Mouse (Mus musculus) CH12.LX (cell line): ENCODE data around the gene Rpl13a. TPM values are rescaled to one million over a fixed set of nuclear protein-coding genes. Genes with fewer than 3 reads are reported as not detected.
A peak's percentile ranks its signal among the peaks of the same experiment; 100 is the strongest.

Source experiments
- DNase-seq: peaks from one replicate; pipeline ENCODE4 v3.0.0-alpha.2; 2013; ENCODE audit errors: extremely low read depth
- H3K27ac ChIP-seq: 2 replicates; pipeline ENCODE4 v1.5.1; 2012; ENCODE audit warnings: low read depth, mild to moderate bottlenecking, control low read depth, moderate library complexity; ENCODE audit not compliant: insufficient read depth
- H3K27me3 ChIP-seq: replicated peaks from 2 replicates; pipeline ENCODE3; 2012; ENCODE audit warnings: inconsistent platforms
- H3K36me3 ChIP-seq, 2 experiments: replicated peaks in 1 of 2; 2 replicates each; pipeline versions ENCODE3 to v1.6.1; 2012; ENCODE audit warnings: inconsistent platforms in 1 of 2, low read length in 1 of 2, mild to moderate bottlenecking in 1 of 2, mixed read lengths in 1 of 2, moderate library complexity in 1 of 2; ENCODE audit not compliant: control insufficient read depth in 1 of 2, insufficient read depth in 1 of 2
- H3K4me1 ChIP-seq, 2 experiments: 2 replicates each; pipeline ENCODE4 v1.6.1; 2012; ENCODE audit warnings: inconsistent platforms in 1 of 2, moderate library complexity in 1 of 2; ENCODE audit not compliant: insufficient read depth in 2 of 2, control insufficient read depth in 1 of 2
- H3K4me2 ChIP-seq: 2 replicates; pipeline ENCODE4 v1.6.1; 2012; ENCODE audit warnings: low read depth, mild to moderate bottlenecking, control low read depth; ENCODE audit not compliant: poor library complexity, insufficient read depth, severe bottlenecking
- H3K4me3 ChIP-seq, 3 experiments: fragments of 150-350 bp in 1 of 3; sonication (generic) in 1 of 3; replicated peaks in 1 of 3; 2 replicates each; pipeline versions ENCODE3 to v1.5.1; 2011 to 2012; ENCODE audit warnings: low read depth in 2 of 3, low read length in 2 of 3, mild to moderate bottlenecking in 2 of 3, moderate library complexity in 2 of 3, control low read depth in 1 of 3, improper control_type of control experiment in 1 of 3, inconsistent platforms in 1 of 3, mixed read lengths in 1 of 3; ENCODE audit not compliant: poor library complexity in 1 of 3
- H3K79me2 ChIP-seq: replicated peaks from 2 replicates; pipeline ENCODE4 v1.6.1; 2012; ENCODE audit warnings: mild to moderate bottlenecking, moderate library complexity; ENCODE audit not compliant: control insufficient read depth, poor library complexity, insufficient read depth, severe bottlenecking; ENCODE audit errors: extremely low read depth
- H3K9ac ChIP-seq: 2 replicates; pipeline ENCODE4 v1.6.1; 2012; ENCODE audit warnings: low read depth, mild to moderate bottlenecking, control low read depth, moderate library complexity; ENCODE audit not compliant: insufficient read depth
- H3K9me3 ChIP-seq: replicated peaks from 2 replicates; pipeline ENCODE3; 2012; ENCODE audit warnings: low read length, inconsistent platforms, mixed read lengths
- BHLHE40 ChIP-seq: IDR thresholded peaks from 2 replicates; pipeline ENCODE4 v1.6.1; 2011; ENCODE audit warnings: mild to moderate bottlenecking, low read depth, low read length, improper control_type of control experiment
- CHD2 ChIP-seq: IDR thresholded peaks from 2 replicates; pipeline ENCODE4 v1.6.1; 2011; ENCODE audit warnings: low read length, improper control_type of control experiment
- ELF1 ChIP-seq: IDR thresholded peaks from 2 replicates; pipeline ENCODE4 v1.6.1; 2014; ENCODE audit warnings: low read depth, mild to moderate bottlenecking, inconsistent platforms, low read length, improper control_type of control experiment
- GABPA ChIP-seq: IDR thresholded peaks from 2 replicates; pipeline ENCODE4 v1.6.1; 2012; ENCODE audit warnings: low read depth, low read length, improper control_type of control experiment, inconsistent platforms; ENCODE audit not compliant: insufficient replicate concordance
- HCFC1 ChIP-seq: IDR thresholded peaks from 2 replicates; pipeline ENCODE4 v1.6.1; 2012; ENCODE audit warnings: low read depth, mild to moderate bottlenecking, inconsistent platforms, low read length, improper control_type of control experiment
- IRF4 ChIP-seq: IDR thresholded peaks from 2 replicates; pipeline ENCODE4 v1.6.1; 2014; ENCODE audit warnings: low read depth, mild to moderate bottlenecking, inconsistent platforms, low read length, improper control_type of control experiment
- JUN ChIP-seq: IDR thresholded peaks from 2 replicates; pipeline ENCODE4 v1.6.1; 2011; ENCODE audit warnings: low read depth, mild to moderate bottlenecking, low read length, improper control_type of control experiment, moderate library complexity; ENCODE audit not compliant: insufficient read depth
- JUND ChIP-seq: conservative IDR thresholded peaks from 2 replicates; pipeline ENCODE4 v1.6.1; 2011; ENCODE audit warnings: low read depth, low read length, improper control_type of control experiment
- MAZ ChIP-seq: IDR thresholded peaks from 2 replicates; pipeline ENCODE4 v1.6.1; 2012; ENCODE audit warnings: low read depth, mild to moderate bottlenecking, inconsistent platforms, low read length, improper control_type of control experiment, moderate library complexity
- MEF2A ChIP-seq: IDR thresholded peaks from 2 replicates; pipeline ENCODE4 v1.6.1; 2014; ENCODE audit warnings: low read depth, mild to moderate bottlenecking, inconsistent platforms, low read length, improper control_type of control experiment, borderline replicate concordance
- PAX5 ChIP-seq: IDR thresholded peaks from 2 replicates; pipeline ENCODE4 v1.6.1; 2012; ENCODE audit warnings: low read length, inconsistent platforms, mixed read lengths
- POLR2AphosphoS2 ChIP-seq: IDR thresholded peaks from 2 replicates; pipeline ENCODE4 v1.6.1; 2011; ENCODE audit warnings: low read depth, low read length, improper control_type of control experiment
- SIN3A ChIP-seq: IDR thresholded peaks from 2 replicates; pipeline ENCODE4 v1.6.1; 2012; ENCODE audit warnings: low read length, improper control_type of control experiment, inconsistent platforms
- TBP ChIP-seq: conservative IDR thresholded peaks from 2 replicates; pipeline ENCODE4 v1.6.1; 2011; ENCODE audit warnings: low read depth, low read length, improper control_type of control experiment
- TCF12 ChIP-seq: IDR thresholded peaks from 2 replicates; pipeline ENCODE4 v1.6.1; 2014; ENCODE audit warnings: low read depth, mild to moderate bottlenecking, inconsistent platforms, low read length, improper control_type of control experiment
- UBTF ChIP-seq: IDR thresholded peaks from 2 replicates; pipeline ENCODE4 v1.6.1; 2012; ENCODE audit warnings: low read depth, mild to moderate bottlenecking, inconsistent platforms, low read length, improper control_type of control experiment, moderate library complexity
- USF2 ChIP-seq: conservative IDR thresholded peaks from 2 replicates; pipeline ENCODE4 v1.6.1; 2011; ENCODE audit warnings: low read depth, low read length, improper control_type of control experiment
- ZMIZ1 ChIP-seq: IDR thresholded peaks from 2 replicates; pipeline ENCODE4 v1.6.1; 2012; ENCODE audit warnings: low read depth, mild to moderate bottlenecking, inconsistent platforms, low read length, improper control_type of control experiment
- ZNF384 ChIP-seq: IDR thresholded peaks from 2 replicates; pipeline ENCODE4 v1.6.1; 2012; ENCODE audit warnings: low read depth, low read length, improper control_type of control experiment, inconsistent platforms
- dilution Hi-C: fragments of 300-500 bp; cut with MboI; formaldehyde crosslinking; loops from 2 replicates; pipeline ENCODE4 v1.14.3; 2020; ENCODE audit warnings: low sequenced_read_pairs; ENCODE audit not compliant: extremely low pct_unique_long_range_greater_than_20kb, extremely low pct_ligation_motif_present
- in situ Hi-C: fragments of 300-500 bp; cut with MboI; formaldehyde crosslinking; loops from 3 replicates; pipeline ENCODE4 v1.14.3; 2019; ENCODE audit warnings: low sequenced_read_pairs, low pct_ligation_motif_present, low pct_unique_long_range_greater_than_20kb, mixed read lengths
- polyA plus RNA-seq: library from polyadenylated mRNA; unstranded; fragments of >175 nt; gene quantifications from 2 replicates; pipeline ENCODE4 v1.2.1, GENCODE M21; 2012; ENCODE audit warnings: low read depth; ENCODE audit not compliant: insufficient read length
- total RNA-seq, 2 experiments: library from RNA; depleted of rRNA; stranded (reverse); fragments of 300-350 nt in 1 of 2; fragments of >200 nt in 1 of 2; gene quantifications; 2 replicates each; pipeline ENCODE4 v1.2.3; 2012 to 2014

Gene Rpl13a
- total and polyA plus RNA-seq, 3 experiments: 2,822 to 5,043 (median 4,154) TPM

GRCm38 (mm10) chr7:45163735-45164490, 35.4 kb upstream of the Rpl13a start, which contains the start of gene Slc17a7:
Gene Slc17a7, plus strand, starts transcription at chr7:45163949.
- Histone ChIP-seq H3K9ac (no peak within 1 kb of the TSS), H3K4me3 (no peak within 1 kb of the TSS), H3K4me1 (peaks cover 0 to 11% of the 10 kb centered on the region in 2 experiments; a peak in 3 of 4 replicates), H3K4me2 (peak within 1 kb of the TSS; percentile 47; the same call in 1 of the 2 replicates), H3K36me3 (peaks cover 0 to 22% of the 10 kb centered on the region in 2 experiments), H3K9me3 (peaks cover 7% of the 10 kb centered on the region), H3K27ac (no peak within 1 kb of the TSS), H3K79me2 (no peaks in the 10 kb centered on the region), H3K27me3 (peaks cover 60% of the 10 kb centered on the region)
- no peak for DNase-seq
- dilution Hi-C loops: no loop called here
- in situ Hi-C loops: loop anchor here (10.0 kb wide), 1 partner anchor 141 kb away; no protein-coding TSS in a partner anchor
- no peak for TF ChIP-seq USF2
- no peak for TF ChIP-seq JUND
- no peak for TF ChIP-seq HCFC1
- no peak for TF ChIP-seq GABPA
- TF ChIP-seq PAX5: no peak
- TF ChIP-seq BHLHE40: no peak
- TF ChIP-seq IRF4: no peak

GRCm38 (mm10) chr7:45162996-45163615, 34.5 kb upstream of the Rpl13a start:
- peaks cover 0 to 30% of the 10 kb centered on the region in 2 experiments for H3K36me3 ChIP-seq
- peaks cover 0 to 11% of the 10 kb centered on the region in 2 experiments; a peak in 3 of 4 replicates for H3K4me1 ChIP-seq
- no peaks in the 10 kb centered on the region for H3K9me3 ChIP-seq
- in situ Hi-C loops (loop anchor here (10.0 kb wide), 1 partner anchor 142 kb away; no protein-coding TSS in a partner anchor), dilution Hi-C loops (no loop called here)
- H3K27me3 ChIP-seq: peaks cover 52% of the 10 kb centered on the region
- no peak overlapping the region for H3K9ac ChIP-seq
- TF ChIP-seq ZNF384 (no peak), ELF1 (no peak), SIN3A (no peak), JUN (no peak), CHD2 (no peak), MEF2A (no peak), TCF12 (no peak), JUND (no peak), MAZ (no peak), UBTF (no peak), TBP (no peak), ZMIZ1 (no peak), POLR2AphosphoS2 (no peak)
- H3K27ac ChIP-seq: no peak overlapping the region
- no peaks in the 10 kb centered on the region for H3K79me2 ChIP-seq
- no peak overlapping the region for H3K4me3 ChIP-seq
- DNase-seq: no peak
- no peak overlapping the region for H3K4me2 ChIP-seq
